Mouse (Mus musculus): ENCODE measurements around the gene St3gal5. TPM values are rescaled to one million over a fixed set of nuclear protein-coding genes. Genes with fewer than 3 reads are reported as not detected.

The St3gal5 gene
- polyA plus RNA-seq, 1 experiment from 2014 or later = 72.4 TPM

- H3K4me1 ChIP-seq (ENCODE audit: control insufficient read depth, insufficient read depth, low read length) = peaks cover 33% of the 10 kb centered on the region
- peak overlapping the region; percentile 54 for H3K27ac ChIP-seq (ENCODE audit: low read depth, low read length)
- no peaks in the 10 kb centered on the region for H3K36me3 ChIP-seq (ENCODE audit: control insufficient read depth, insufficient read depth, low read length)
- 48% methylated on average over 8 of the region's 8 CpGs for WGBS (ENCODE audit: insufficient replicate concordance)
- H3K4me2 ChIP-seq = peak overlapping the region; percentile 52
- H3K27me3 ChIP-seq (ENCODE audit: control insufficient read depth, insufficient read depth, low read length) = no peaks in the 10 kb centered on the region
- ATAC-seq (replicated peaks; ENCODE audit: insufficient number of reproducible peaks, low FRiP score, low TSS enrichment) = no peak
- peak overlapping the region; percentile 31; the same call in 1 of the 2 replicates for H3K9ac ChIP-seq (ENCODE audit: low read depth, low read length)
- peak overlapping the region; percentile 16 for H3K4me3 ChIP-seq (ENCODE audit: low read depth, low read length)
- H3K9me3 ChIP-seq (replicated peaks; ENCODE audit: control insufficient read depth, low read length) = no peaks in the 10 kb centered on the region
Measured at GRCm38 (mm10) chr6:72100939-72101338, 3.5 kb downstream of the St3gal5 start.

GRCm38 (mm10) chr6:72101386-72101785 is 4.0 kb downstream of the St3gal5 start:
- peak overlapping the region; percentile 52 for H3K4me2 ChIP-seq
- 59% methylated on average over 4 of the region's 4 CpGs for WGBS (ENCODE audit: insufficient replicate concordance)
- H3K9me3 ChIP-seq (replicated peaks; ENCODE audit: control insufficient read depth, low read length) = no peaks in the 10 kb centered on the region
- peak overlapping the region; percentile 31; the same call in 1 of the 2 replicates for H3K9ac ChIP-seq (ENCODE audit: low read depth, low read length)
- H3K27me3 ChIP-seq (ENCODE audit: control insufficient read depth, insufficient read depth, low read length) = no peaks in the 10 kb centered on the region
- peak overlapping the region; percentile 54 for H3K27ac ChIP-seq (ENCODE audit: low read depth, low read length)
- H3K4me3 ChIP-seq (ENCODE audit: low read depth, low read length) = peak overlapping the region; percentile 16
- ATAC-seq (replicated peaks; ENCODE audit: insufficient number of reproducible peaks, low FRiP score, low TSS enrichment) = no peak
- no peaks in the 10 kb centered on the region for H3K36me3 ChIP-seq (ENCODE audit: control insufficient read depth, insufficient read depth, low read length)
- H3K4me1 ChIP-seq (ENCODE audit: control insufficient read depth, insufficient read depth, low read length) = peaks cover 36% of the 10 kb centered on the region

GRCm38 (mm10) chr6:72102066-72102465 is 4.7 kb downstream of the St3gal5 start:
- no peak overlapping the region for H3K9ac ChIP-seq (ENCODE audit: low read depth, low read length)
- peaks cover 38% of the 10 kb centered on the region for H3K4me1 ChIP-seq (ENCODE audit: control insufficient read depth, insufficient read depth, low read length)
- peak overlapping the region; percentile 52 for H3K4me2 ChIP-seq
- H3K36me3 ChIP-seq (ENCODE audit: control insufficient read depth, insufficient read depth, low read length) = no peaks in the 10 kb centered on the region
- no peak for ATAC-seq (replicated peaks; ENCODE audit: insufficient number of reproducible peaks, low FRiP score, low TSS enrichment)
- H3K27me3 ChIP-seq (ENCODE audit: control insufficient read depth, insufficient read depth, low read length) = no peaks in the 10 kb centered on the region
- WGBS (ENCODE audit: insufficient replicate concordance) = 24% methylated on average over 5 of the region's 5 CpGs
- H3K27ac ChIP-seq (ENCODE audit: low read depth, low read length) = peak overlapping the region; percentile 54
- no peak overlapping the region for H3K4me3 ChIP-seq (ENCODE audit: low read depth, low read length)
- no peaks in the 10 kb centered on the region for H3K9me3 ChIP-seq (replicated peaks; ENCODE audit: control insufficient read depth, low read length)

GRCm38 (mm10) chr6:72104534-72104933 is 7.1 kb downstream of the St3gal5 start:
- no peak overlapping the region for H3K4me3 ChIP-seq (ENCODE audit: low read depth, low read length)
- no peak for ATAC-seq (replicated peaks; ENCODE audit: insufficient number of reproducible peaks, low FRiP score, low TSS enrichment)
- no peaks in the 10 kb centered on the region for H3K9me3 ChIP-seq (replicated peaks; ENCODE audit: control insufficient read depth, low read length)
- 0 out of 2 replicates have a peak overlapping the region, but pooled peaks have one; percentile 10 for H3K27ac ChIP-seq (ENCODE audit: low read depth, low read length)
- 45% methylated on average over 7 of the region's 7 CpGs for WGBS (ENCODE audit: insufficient replicate concordance)
- H3K27me3 ChIP-seq (ENCODE audit: control insufficient read depth, insufficient read depth, low read length) = no peaks in the 10 kb centered on the region
- H3K4me2 ChIP-seq = 0 out of 2 replicates have a peak overlapping the region, but pooled peaks have one; percentile 3
- H3K36me3 ChIP-seq (ENCODE audit: control insufficient read depth, insufficient read depth, low read length) = no peaks in the 10 kb centered on the region
- peaks cover 54% of the 10 kb centered on the region for H3K4me1 ChIP-seq (ENCODE audit: control insufficient read depth, insufficient read depth, low read length)
- no peak overlapping the region for H3K9ac ChIP-seq (ENCODE audit: low read depth, low read length)

- H3K4me1 ChIP-seq (ENCODE audit: control insufficient read depth, insufficient read depth, low read length) = peaks cover 36% of the 10 kb centered on the region
- ATAC-seq (replicated peaks; ENCODE audit: insufficient number of reproducible peaks, low FRiP score, low TSS enrichment) = 0 out of 2 replicates have a peak, but pooled peaks have one; percentile 58
- no peaks in the 10 kb centered on the region for H3K9me3 ChIP-seq (replicated peaks; ENCODE audit: control insufficient read depth, low read length)
- 0 out of 2 replicates have a peak overlapping the region, but pooled peaks have one; percentile 22 for H3K9ac ChIP-seq (ENCODE audit: low read depth, low read length)
- no peak overlapping the region for H3K4me3 ChIP-seq (ENCODE audit: low read depth, low read length)
- H3K27ac ChIP-seq (ENCODE audit: low read depth, low read length) = no peak overlapping the region
- no peaks in the 10 kb centered on the region for H3K36me3 ChIP-seq (ENCODE audit: control insufficient read depth, insufficient read depth, low read length)
- H3K4me2 ChIP-seq = peak overlapping the region; percentile 19
- WGBS (ENCODE audit: insufficient replicate concordance) = 49% methylated on average over 14 of the region's 14 CpGs
- no peaks in the 10 kb centered on the region for H3K27me3 ChIP-seq (ENCODE audit: control insufficient read depth, insufficient read depth, low read length)
Measured at GRCm38 (mm10) chr6:72108941-72109892, 11.8 kb downstream of the St3gal5 start.

GRCm38 (mm10) chr6:72110577-72110976 is 13.2 kb downstream of the St3gal5 start:
- H3K9ac ChIP-seq (ENCODE audit: low read depth, low read length) = no peak overlapping the region
- H3K4me1 ChIP-seq (ENCODE audit: control insufficient read depth, insufficient read depth, low read length) = peaks cover 41% of the 10 kb centered on the region
- 64% methylated on average over 3 of the region's 3 CpGs for WGBS (ENCODE audit: insufficient replicate concordance)
- no peaks in the 10 kb centered on the region for H3K27me3 ChIP-seq (ENCODE audit: control insufficient read depth, insufficient read depth, low read length)
- ATAC-seq (replicated peaks; ENCODE audit: insufficient number of reproducible peaks, low FRiP score, low TSS enrichment) = no peak
- H3K9me3 ChIP-seq (replicated peaks; ENCODE audit: control insufficient read depth, low read length) = no peaks in the 10 kb centered on the region
- no peak overlapping the region for H3K4me3 ChIP-seq (ENCODE audit: low read depth, low read length)
- H3K36me3 ChIP-seq (ENCODE audit: control insufficient read depth, insufficient read depth, low read length) = no peaks in the 10 kb centered on the region
- H3K4me2 ChIP-seq = no peak overlapping the region
- H3K27ac ChIP-seq (ENCODE audit: low read depth, low read length) = no peak overlapping the region

GRCm38 (mm10) chr6:72112575-72112974 is 15.2 kb downstream of the St3gal5 start:
- Histone ChIP-seq H3K27me3 (ENCODE audit: control insufficient read depth, insufficient read depth, low read length) (no peaks in the 10 kb centered on the region), H3K27ac (ENCODE audit: low read depth, low read length) (no peak overlapping the region), H3K4me1 (ENCODE audit: control insufficient read depth, insufficient read depth, low read length) (peaks cover 29% of the 10 kb centered on the region), H3K4me3 (ENCODE audit: low read depth, low read length) (no peak overlapping the region), H3K36me3 (ENCODE audit: control insufficient read depth, insufficient read depth, low read length) (no peaks in the 10 kb centered on the region), H3K9ac (ENCODE audit: low read depth, low read length) (no peak overlapping the region), H3K4me2 (no peak overlapping the region), H3K9me3 (replicated peaks; ENCODE audit: control insufficient read depth, low read length) (no peaks in the 10 kb centered on the region)
- ATAC-seq (replicated peaks; ENCODE audit: insufficient number of reproducible peaks, low FRiP score, low TSS enrichment) = no peak
- WGBS (ENCODE audit: insufficient replicate concordance) = 30% methylated on average over 6 of the region's 6 CpGs

- Histone ChIP-seq H3K9me3 (replicated peaks; ENCODE audit: control insufficient read depth, low read length) (no peaks in the 10 kb centered on the region), H3K27me3 (ENCODE audit: control insufficient read depth, insufficient read depth, low read length) (no peaks in the 10 kb centered on the region), H3K27ac (ENCODE audit: low read depth, low read length) (no peak overlapping the region), H3K4me2 (no peak overlapping the region), H3K36me3 (ENCODE audit: control insufficient read depth, insufficient read depth, low read length) (no peaks in the 10 kb centered on the region), H3K4me3 (ENCODE audit: low read depth, low read length) (no peak overlapping the region), H3K9ac (ENCODE audit: low read depth, low read length) (no peak overlapping the region), H3K4me1 (ENCODE audit: control insufficient read depth, insufficient read depth, low read length) (peaks cover 26% of the 10 kb centered on the region)
- WGBS (ENCODE audit: insufficient replicate concordance) = 71% methylated on average over 2 of the region's 2 CpGs
- no peak for ATAC-seq (replicated peaks; ENCODE audit: insufficient number of reproducible peaks, low FRiP score, low TSS enrichment)
Measured at GRCm38 (mm10) chr6:72113093-72113702, 15.8 kb downstream of the St3gal5 start.
